8 mouse cellular contexts compared by ENCODE assay signal in genomic region chr14:16243603-16244209, GRCm38 (mm10). TPM values are rescaled to one million over a fixed set of nuclear protein-coding genes. Genes with fewer than 3 reads are reported as not detected.
DNase-seq lines count a peak whose midpoint lies in the region; ATAC-seq and TF ChIP-seq lines count a peak whose summit lies in the region.

No protein-coding gene starts in this region.

- H3K4me3 ChIP-seq in embryonic fibroblast, embryonic 13.5 days (ENCODE audit: insufficient read depth, low read length) = peak overlapping the region; percentile 70
- peak overlapping the region; percentile 52 for H3K4me3 ChIP-seq in hindbrain, embryonic 13.5 days
- H3K4me3 ChIP-seq in liver, embryonic 14.5 days (ENCODE audit: insufficient read depth in 1 of 2, low read depth in 2 of 2, low read length in 2 of 2) = peak overlapping the region; percentile 68 to 95
- H3K4me3 ChIP-seq in neural tube, embryonic 15.5 days (replicated peaks) = peak overlapping the region; percentile 64

- H3K27me3 ChIP-seq in hindbrain, embryonic 13.5 days = no peaks in the 10 kb centered on the region
- H3K27me3 ChIP-seq in liver, embryonic 14.5 days (ENCODE audit: control insufficient read depth, insufficient read depth, low read length) = no peaks in the 10 kb centered on the region
- no peaks in the 10 kb centered on the region for H3K27me3 ChIP-seq in neural tube, embryonic 15.5 days (replicated peaks)

- no peaks in the 10 kb centered on the region for H3K9me3 ChIP-seq in hindbrain, embryonic 13.5 days
- no peaks in the 10 kb centered on the region for H3K9me3 ChIP-seq in liver, embryonic 14.5 days (ENCODE audit: control insufficient read depth, low read length)
- H3K9me3 ChIP-seq in neural tube, embryonic 15.5 days (replicated peaks) = no peaks in the 10 kb centered on the region

- H3K36me3 ChIP-seq in hindbrain, embryonic 13.5 days = peaks cover 5% of the 10 kb centered on the region; the same call in 1 of the 2 replicates
- no peaks in the 10 kb centered on the region; the same call in 1 of the 2 replicates for H3K36me3 ChIP-seq in liver, embryonic 14.5 days (replicated peaks; ENCODE audit: control insufficient read depth, insufficient read depth, low read depth)
- H3K36me3 ChIP-seq in neural tube, embryonic 15.5 days = no peaks in the 10 kb centered on the region

- TF ChIP-seq EP300 in liver, embryonic 14.5 days (IDR thresholded peaks at IDR 0.05; ENCODE audit: low read depth) = no peak; the same call in 1 of the 2 replicates

- H3K4me1 ChIP-seq in embryonic fibroblast, embryonic 13.5 days (ENCODE audit: control insufficient read depth, insufficient read depth, low read length) = no peaks in the 10 kb centered on the region
- peaks cover 17% of the 10 kb centered on the region for H3K4me1 ChIP-seq in hindbrain, embryonic 13.5 days (replicated peaks)
- peaks cover 31 to 40% of the 10 kb centered on the region in 2 experiments for H3K4me1 ChIP-seq in liver, embryonic 14.5 days (replicated peaks; ENCODE audit: control insufficient read depth in 2 of 2, insufficient read depth in 2 of 2, low read length in 1 of 2)
- H3K4me1 ChIP-seq in neural tube, embryonic 15.5 days = peaks cover 20% of the 10 kb centered on the region

- DNase-seq in 3134 (ENCODE audit: extremely low read depth, insufficient read length, low spot score) = peak; percentile 31
- DNase-seq in liver, embryonic 14.5 days (ENCODE audit: low read depth in 3 of 3, low spot score in 3 of 3) = peak; percentile 50 to 73 (median 59)
- DNase-seq in right cerebral cortex, adult 2 months (ENCODE audit: low spot score in 2 of 2) = no peak
- DNase-seq in embryo, embryonic 10 days (ENCODE audit: low spot score) = no peak

- ATAC-seq in CD4-positive, CD25-positive, alpha-beta regulatory T cell, adult 4 months = peak; percentile 22
- ATAC-seq in hindbrain, embryonic 13.5 days (ENCODE audit: low FRiP score) = no peak
- ATAC-seq in liver, embryonic 14.5 days (ENCODE audit: insufficient read depth) = peak; percentile 50
- peak; percentile 18; the same call in 1 of the 2 replicates for ATAC-seq in neural tube, embryonic 15.5 days (ENCODE audit: low FRiP score)

- peak overlapping the region; percentile 78 for H3K9ac ChIP-seq in hindbrain, embryonic 13.5 days
- peak overlapping the region; percentile 81 for H3K9ac ChIP-seq in liver, embryonic 14.5 days (replicated peaks)
- H3K9ac ChIP-seq in neural tube, embryonic 15.5 days (replicated peaks) = peak overlapping the region; percentile 70

- WGBS in hindbrain, embryonic 13.5 days = 22% methylated on average over 10 of the region's 10 CpGs
- 2% methylated on average over 10 of the region's 10 CpGs for WGBS in liver, embryonic 14.5 days (ENCODE audit: insufficient replicate concordance)
- WGBS in neural tube, embryonic 15.5 days = 21% methylated on average over 10 of the region's 10 CpGs

- no peak for TF ChIP-seq POLR2A in embryonic fibroblast, embryonic 13.5 days (IDR thresholded peaks at IDR 0.05; ENCODE audit: low read depth, low read length)

- peak overlapping the region; percentile 71 for H3K27ac ChIP-seq in embryonic fibroblast, embryonic 13.5 days (ENCODE audit: insufficient read depth, low read length)
- H3K27ac ChIP-seq in hindbrain, embryonic 13.5 days = peak overlapping the region; percentile 84; the same call in 1 of the 2 replicates
- H3K27ac ChIP-seq in liver, embryonic 14.5 days = peak overlapping the region; percentile 75
- peak overlapping the region; percentile 83 for H3K27ac ChIP-seq in neural tube, embryonic 15.5 days (replicated peaks)

- peak overlapping the region; percentile 63 for H3K4me2 ChIP-seq in hindbrain, embryonic 13.5 days
- peak overlapping the region; percentile 63 for H3K4me2 ChIP-seq in liver, embryonic 14.5 days (ENCODE audit: low read depth)
- H3K4me2 ChIP-seq in neural tube, embryonic 15.5 days = peak overlapping the region; percentile 78

- TF ChIP-seq CTCF in embryonic fibroblast, embryonic 13.5 days (IDR thresholded peaks at IDR 0.05; ENCODE audit: borderline replicate concordance, insufficient read depth, low read length) = no peak
- TF ChIP-seq CTCF in liver, embryonic 14.5 days (IDR thresholded peaks at IDR 0.05; ENCODE audit: low read depth) = no peak

RNA-seq across cellular contexts. Expression of gene Ngly1, which starts 5.4 kb away (rescaled TPM):
- polyA plus RNA-seq in CD4-positive, CD25-positive, alpha-beta regulatory T cell, adult 4 months (2017; shearing (Covaris generic)) = 10 to 100 TPM; 86.1 to 92.0 TPM
- 30.9 and 45.1 TPM in 2 replicates for polyA plus RNA-seq in embryonic fibroblast, embryonic 13.5 days (2011; ENCODE audit: insufficient read length, low read depth, missing spikeins)
- polyA plus RNA-seq in hindbrain, embryonic 13.5 days (2015; fragmentation: Nextera tagmentation; extraction: Ambion mirVana) = 26.3 and 27.0 TPM in 2 replicates
- 4.2 and 6.9 TPM in 2 replicates for polyA plus RNA-seq in liver, embryonic 14.5 days (2012; rRNA removed)
- 21.7 and 23.5 TPM in 2 replicates for polyA plus RNA-seq in liver, embryonic 14.5 days (2014; fragmentation: Nextera tagmentation; extraction: Ambion mirVana)
- polyA plus RNA-seq in neural tube, embryonic 15.5 days (2015; fragmentation: Nextera tagmentation; extraction: Ambion mirVana) = 27.1 and 32.7 TPM in 2 replicates

RNA-seq across cellular contexts. Expression of gene Oxsm, which starts 5.9 kb away (rescaled TPM):
- 1 to 10 TPM; 4.8 to 9.5 TPM for polyA plus RNA-seq in CD4-positive, CD25-positive, alpha-beta regulatory T cell, adult 4 months (2017; shearing (Covaris generic))
- 7.7 and 8.1 TPM in 2 replicates for polyA plus RNA-seq in embryonic fibroblast, embryonic 13.5 days (2011; ENCODE audit: insufficient read length, low read depth, missing spikeins)
- 1.1 and 1.8 TPM in 2 replicates for polyA plus RNA-seq in hindbrain, embryonic 13.5 days (2015; fragmentation: Nextera tagmentation; extraction: Ambion mirVana)
- 3.3 and 3.4 TPM in 2 replicates for polyA plus RNA-seq in liver, embryonic 14.5 days (2012; rRNA removed)
- polyA plus RNA-seq in liver, embryonic 14.5 days (2014; fragmentation: Nextera tagmentation; extraction: Ambion mirVana) = 1.7 and 1.8 TPM in 2 replicates
- 2.0 and 2.2 TPM in 2 replicates for polyA plus RNA-seq in neural tube, embryonic 15.5 days (2015; fragmentation: Nextera tagmentation; extraction: Ambion mirVana)

Comparison
In these comparisons a context has a peak if more than half of its experiments do, and no peak if none do; other contexts are left out.
1. DNase-seq: peak in 3134 (single experiment) and liver, embryonic 14.5 days (3 of 3); none in right cerebral cortex, adult 2 months (0 of 2) and embryo, embryonic 10 days (single experiment).
2. Peak in every context shown above with its lines, with median percentiles within 50 percentile points of each other: H3K27ac ChIP-seq, H3K4me3 ChIP-seq, H3K4me2 ChIP-seq and H3K9ac ChIP-seq.